Mouse (Mus musculus) forebrain, embryonic 11.5 days (tissue): Measurements from ENCODE around the gene Olfr1124. TPM values are rescaled to one million over a fixed set of nuclear protein-coding genes. Genes with fewer than 3 reads are reported as not detected.

Experiments
- ATAC-seq: fragments of 200-750 bp; cut with Nextera tagmentation; replicated peaks from 2 replicates; pipeline ENCODE4 v1.8.0; 2017; ENCODE audit warnings: moderate TSS enrichment; ENCODE audit not compliant: low FRiP score
- DNase-seq: peaks from one replicate; pipeline ENCODE4 v3.0.0-alpha.2; 2017; ENCODE audit warnings: low spot score
- H3K27ac ChIP-seq: fragments of 300-500 bp; sonication (generic); 2 replicates; pipeline ENCODE4 v1.5.1; 2014; ENCODE audit warnings: low read depth, low read length
- H3K27me3 ChIP-seq: fragments of 300-500 bp; sonication (generic); 2 replicates; pipeline ENCODE4 v1.6.1; 2014; ENCODE audit warnings: mild to moderate bottlenecking, low read length, mixed read lengths; ENCODE audit not compliant: control insufficient read depth, insufficient read depth
- H3K36me3 ChIP-seq: fragments of 300-500 bp; sonication (generic); 2 replicates; pipeline ENCODE4 v1.6.1; 2014; ENCODE audit warnings: mild to moderate bottlenecking, low read length, moderate library complexity, mixed read lengths; ENCODE audit not compliant: control insufficient read depth, insufficient read depth
- H3K4me1 ChIP-seq: fragments of 300-500 bp; sonication (generic); replicated peaks from 2 replicates; pipeline ENCODE4 v1.6.1; 2014; ENCODE audit warnings: low read length, mixed read lengths; ENCODE audit not compliant: control insufficient read depth, insufficient read depth
- H3K4me2 ChIP-seq: fragments of 300-500 bp; sonication (generic); 2 replicates; pipeline ENCODE4 v1.6.1; 2014; ENCODE audit warnings: low read depth, mild to moderate bottlenecking, low read length, moderate library complexity, mixed read lengths; ENCODE audit not compliant: severe bottlenecking
- H3K4me3 ChIP-seq: fragments of 300-500 bp; sonication (generic); 2 replicates; pipeline ENCODE4 v1.5.1; 2014; ENCODE audit warnings: low read depth, low read length
- H3K9ac ChIP-seq: fragments of 300-500 bp; sonication (generic); 2 replicates; pipeline ENCODE4 v1.6.1; 2014; ENCODE audit warnings: low read length
- H3K9me3 ChIP-seq: fragments of 300-500 bp; sonication (generic); 2 replicates; pipeline ENCODE4 v1.6.1; 2016; ENCODE audit warnings: low read length, mixed read lengths; ENCODE audit not compliant: control insufficient read depth
- WGBS: fragments of 180-500 bp; shearing (Covaris S2); extraction: QIAGEN DNeasy Blood & Tissue Kit; methylation state at CpG from one replicate; pipeline ENCODE4 v1.1.7; 2014; 5-methylcytosine and 5-hydroxymethylcytosine counted together
- polyA plus RNA-seq: library from polyadenylated mRNA; unstranded; fragments of >200 nt; fragmentation: Nextera tagmentation; extraction: Ambion mirVana; gene quantifications from 2 replicates; pipeline ENCODE4 v1.2.1, GENCODE M21; 2014

The Olfr1124 gene
- polyA plus RNA-seq, 1 experiment from 2014 or later: 0.09 TPM

GRCm38 (mm10) chr2:87480207-87480606 lies 50.1 kb downstream of the Olfr1124 start:
- Histone ChIP-seq H3K4me3 (no peak overlapping the region), H3K27ac (no peak overlapping the region), H3K4me1 (no peaks in the 10 kb centered on the region), H3K27me3 (no peaks in the 10 kb centered on the region), H3K9me3 (no peaks in the 10 kb centered on the region), H3K9ac (no peak overlapping the region), H3K4me2 (no peak overlapping the region), H3K36me3 (no peaks in the 10 kb centered on the region)
- ATAC-seq: no peak
- DNase-seq: no peak

GRCm38 (mm10) chr2:87481158-87481557 lies 51.1 kb downstream of the Olfr1124 start:
- H3K27ac ChIP-seq: no peak overlapping the region
- no peak overlapping the region for H3K4me3 ChIP-seq
- ATAC-seq (no peak), DNase-seq (no peak)
- no peaks in the 10 kb centered on the region for H3K36me3 ChIP-seq
- H3K9me3 ChIP-seq: no peaks in the 10 kb centered on the region
- WGBS: 80% methylated on average over 4 of the region's 4 CpGs
- H3K4me2 ChIP-seq: no peak overlapping the region
- no peaks in the 10 kb centered on the region for H3K4me1 ChIP-seq
- H3K9ac ChIP-seq: no peak overlapping the region
- no peaks in the 10 kb centered on the region for H3K27me3 ChIP-seq

DNA sequence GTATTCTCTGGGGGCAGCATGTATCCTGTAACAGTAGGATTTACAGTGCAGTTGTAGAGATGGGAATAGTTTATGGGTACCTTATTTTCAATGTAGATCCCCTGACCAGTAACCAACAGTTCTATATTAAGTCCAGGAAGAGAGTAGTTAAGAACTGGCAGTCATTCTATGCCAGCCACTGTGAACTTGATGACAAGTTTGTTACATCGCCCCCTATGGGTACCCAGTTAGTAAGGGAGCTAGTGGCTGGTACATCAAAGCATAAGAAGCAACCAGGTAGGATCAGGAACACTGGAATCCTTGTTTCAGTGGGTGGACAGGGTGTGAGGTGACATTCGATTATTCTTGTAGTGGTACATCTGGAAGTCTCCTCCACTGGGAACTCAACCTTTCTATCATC lies 52.2 kb downstream of the Olfr1124 start:
- H3K27ac ChIP-seq: no peak overlapping the region

More for the DNA sequence above, 52.2 kb downstream of the Olfr1124 start:
- no peak for ATAC-seq
- WGBS: 78% methylated on average over 2 of the region's 2 CpGs
- H3K27me3 ChIP-seq: no peaks in the 10 kb centered on the region
- no peaks in the 10 kb centered on the region for H3K36me3 ChIP-seq
- no peaks in the 10 kb centered on the region for H3K9me3 ChIP-seq
- H3K4me2 ChIP-seq: no peak overlapping the region
- no peaks in the 10 kb centered on the region for H3K4me1 ChIP-seq
- no peak for DNase-seq
- no peak overlapping the region for H3K9ac ChIP-seq
- no peak overlapping the region for H3K4me3 ChIP-seq

Other genes with a start within 250 kb of the Olfr1124 start
- not detected in 2 replicates for gene Olfr1112, start 242.5 kb upstream of the Olfr1124 start, polyA plus RNA-seq
- gene Olfr1113, start 221.3 kb upstream of the Olfr1124 start, polyA plus RNA-seq: not detected in 2 replicates
- gene Olfr1115, start 182.3 kb upstream of the Olfr1124 start, polyA plus RNA-seq: not detected in 2 replicates
- gene Olfr1116, start 162.7 kb upstream of the Olfr1124 start, polyA plus RNA-seq: not detected in 2 replicates
- gene Olfr1118, start 122.7 kb upstream of the Olfr1124 start, polyA plus RNA-seq: not detected in 2 replicates
- gene Olfr1120, start 75.5 kb upstream of the Olfr1124 start, polyA plus RNA-seq: not detected in 2 replicates
- not detected in 2 replicates for gene Olfr1121, start 60.4 kb upstream of the Olfr1124 start, polyA plus RNA-seq
- not detected in 2 replicates for gene Olfr1122, start 44.4 kb upstream of the Olfr1124 start, polyA plus RNA-seq
- gene Olfr1123, start 13.6 kb upstream of the Olfr1124 start, polyA plus RNA-seq: not detected in 2 replicates
- not detected in 2 replicates for gene Olfr1126, start 23.7 kb downstream of the Olfr1124 start, polyA plus RNA-seq
- gene Pramel7, start 66.8 kb downstream of the Olfr1124 start, polyA plus RNA-seq: not detected in 2 replicates
- not detected in 2 replicates for gene Pramel6, start 76.3 kb downstream of the Olfr1124 start, polyA plus RNA-seq
- not detected in 2 replicates for gene Olfr153, start 101.5 kb downstream of the Olfr1124 start, polyA plus RNA-seq
- not detected in 2 replicates for gene Olfr1128, start 115.3 kb downstream of the Olfr1124 start, polyA plus RNA-seq
- gene Olfr1129, start 143.6 kb downstream of the Olfr1124 start, polyA plus RNA-seq: not detected in 2 replicates
- gene Olfr1130, start 175.9 kb downstream of the Olfr1124 start, polyA plus RNA-seq: not detected in 2 replicates
- gene Olfr1131, start 196.8 kb downstream of the Olfr1124 start, polyA plus RNA-seq: not detected in 2 replicates
- not detected in 2 replicates for gene Olfr1132, start 207.3 kb downstream of the Olfr1124 start, polyA plus RNA-seq
- gene Olfr1133, start 217.1 kb downstream of the Olfr1124 start, polyA plus RNA-seq: not detected in 2 replicates
- gene Olfr1134, start 228.2 kb downstream of the Olfr1124 start, polyA plus RNA-seq: not detected in 2 replicates
- gene Olfr1135, start 243.4 kb downstream of the Olfr1124 start, polyA plus RNA-seq: not detected in 2 replicates